Mouse (Mus musculus) neural tube, embryonic 14.5 days (tissue): ENCODE data around the gene Hoxb7. TPM values are rescaled to one million over a fixed set of nuclear protein-coding genes. Genes with fewer than 3 reads are reported as not detected.
A peak's percentile ranks its signal among the peaks of the same experiment; 100 is the strongest.

Experiments used
- ATAC-seq: fragments of 200-750 bp; cut with Nextera tagmentation; 2 replicates; pipeline ENCODE4 v1.8.0; 2017; ENCODE audit warnings: low read depth, mild to moderate bottlenecking, moderate TSS enrichment, moderate library complexity
- H3K27ac ChIP-seq: fragments of 300-500 bp; sonication (generic); 2 replicates; pipeline ENCODE4 v1.5.1; 2014; ENCODE audit warnings: low read depth, mild to moderate bottlenecking, control low read depth, low read length, moderate library complexity, mixed read lengths
- H3K27me3 ChIP-seq: fragments of 300-500 bp; sonication (generic); 2 replicates; pipeline ENCODE4 v1.6.1; 2014; ENCODE audit warnings: low read length; ENCODE audit not compliant: control insufficient read depth, insufficient read depth
- H3K36me3 ChIP-seq: fragments of 300-500 bp; sonication (generic); 2 replicates; pipeline ENCODE4 v1.6.1; 2014; ENCODE audit warnings: low read length, mixed read lengths; ENCODE audit not compliant: control insufficient read depth, insufficient read depth
- H3K4me1 ChIP-seq: fragments of 300-500 bp; sonication (generic); 2 replicates; pipeline ENCODE4 v1.6.1; 2014; ENCODE audit warnings: low read length; ENCODE audit not compliant: control insufficient read depth, insufficient read depth
- H3K4me2 ChIP-seq: fragments of 300-500 bp; sonication (generic); 2 replicates; pipeline ENCODE4 v1.6.1; 2014; ENCODE audit warnings: mild to moderate bottlenecking, low read depth, low read length, control low read depth
- H3K4me3 ChIP-seq: fragments of 300-500 bp; sonication (generic); 2 replicates; pipeline ENCODE4 v1.5.1; 2014; ENCODE audit warnings: low read depth, low read length, control low read depth, mixed read lengths
- H3K9ac ChIP-seq: fragments of 300-500 bp; sonication (generic); replicated peaks from 2 replicates; pipeline ENCODE4 v1.6.1; 2014; ENCODE audit warnings: low read depth, mild to moderate bottlenecking, control low read depth, low read length, mixed read lengths
- H3K9me3 ChIP-seq: fragments of 300-500 bp; sonication (generic); 2 replicates; pipeline ENCODE4 v1.6.1; 2016; ENCODE audit warnings: low read length; ENCODE audit not compliant: control insufficient read depth
- WGBS: fragments of 180-500 bp; shearing (Covaris S2); extraction: QIAGEN DNeasy Blood & Tissue Kit; methylation state at CpG from one replicate; pipeline ENCODE4 v1.1.7; 2014; 5-methylcytosine and 5-hydroxymethylcytosine counted together
- polyA plus RNA-seq: library from polyadenylated mRNA; unstranded; fragments of >200 nt; fragmentation: Nextera tagmentation; extraction: Ambion mirVana; gene quantifications from 2 replicates; pipeline ENCODE4 v1.2.1, GENCODE M21; 2014

Hoxb7 gene
- polyA plus RNA-seq, 1 experiment from 2014 or later, result 133 TPM

DNA sequence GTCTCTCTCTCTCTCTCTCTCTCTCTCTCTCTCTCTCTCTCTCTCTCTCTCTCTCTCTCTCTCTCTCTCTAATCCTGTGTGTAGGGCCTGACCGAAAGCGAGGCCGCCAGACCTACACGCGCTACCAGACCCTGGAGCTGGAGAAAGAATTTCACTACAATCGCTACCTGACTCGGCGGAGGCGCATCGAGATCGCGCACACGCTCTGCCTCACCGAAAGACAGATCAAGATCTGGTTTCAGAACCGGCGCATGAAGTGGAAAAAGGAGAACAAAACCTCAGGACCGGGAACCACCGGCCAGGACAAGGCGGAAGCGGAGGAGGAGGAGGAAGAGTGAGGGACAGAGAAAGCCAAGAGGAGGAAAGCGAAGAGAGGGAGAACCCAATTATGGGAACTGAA, 2.9 kb downstream of the Hoxb7 start:
- no peak for ATAC-seq
- H3K4me3 ChIP-seq, result peak overlapping the region; percentile 95
- H3K36me3 ChIP-seq, result peaks cover 4% of the 10 kb centered on the region; the same call in 1 of the 2 replicates
- WGBS, result 7% methylated on average over 21 of the region's 21 CpGs
- H3K4me2 ChIP-seq, result peak overlapping the region; percentile 100
- no peaks in the 10 kb centered on the region for H3K27me3 ChIP-seq
- peaks cover 17% of the 10 kb centered on the region for H3K4me1 ChIP-seq
- peak overlapping the region; percentile 100 for H3K27ac ChIP-seq
- peak overlapping the region; percentile 100 for H3K9ac ChIP-seq
- H3K9me3 ChIP-seq, result no peaks in the 10 kb centered on the region

DNA sequence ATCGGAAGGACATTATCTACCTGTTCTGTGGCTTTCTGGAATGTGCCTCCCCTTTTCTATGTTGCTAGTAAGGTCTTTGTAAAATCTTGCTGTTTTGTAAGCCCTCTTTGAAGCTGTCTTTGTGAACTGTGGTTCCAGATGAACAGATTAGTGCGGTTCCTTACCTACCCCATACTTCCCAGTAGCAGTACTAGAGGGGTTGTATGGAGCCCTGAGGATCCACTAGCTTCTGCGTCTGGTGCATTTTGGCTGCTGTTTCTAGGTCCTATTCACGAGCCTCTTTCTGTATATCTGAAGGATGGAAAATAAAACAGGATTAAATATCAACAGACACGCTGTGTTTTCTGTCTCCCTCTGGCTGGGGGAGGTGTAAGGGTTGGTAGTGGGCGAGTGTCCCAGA, 3.4 kb downstream of the Hoxb7 start:
- peak overlapping the region; percentile 100 for H3K4me2 ChIP-seq
- peak overlapping the region; percentile 95 for H3K4me3 ChIP-seq
- no peaks in the 10 kb centered on the region for H3K27me3 ChIP-seq
- H3K9me3 ChIP-seq, result no peaks in the 10 kb centered on the region
- no peak for ATAC-seq
- peak overlapping the region; percentile 100 for H3K27ac ChIP-seq
- peak overlapping the region; percentile 100 for H3K9ac ChIP-seq
- H3K36me3 ChIP-seq, result no peaks in the 10 kb centered on the region
- peaks cover 17% of the 10 kb centered on the region for H3K4me1 ChIP-seq
- 12% methylated on average over 6 of the region's 6 CpGs for WGBS

GRCm38 (mm10) chr11:96290705-96291355, 4.4 kb downstream of the Hoxb7 start:
- Histone ChIP-seq H3K36me3 (no peaks in the 10 kb centered on the region), H3K27me3 (no peaks in the 10 kb centered on the region), H3K9ac (peak overlapping the region; percentile 100), H3K27ac (peak overlapping the region; percentile 100), H3K4me1 (peaks cover 18% of the 10 kb centered on the region), H3K4me3 (peak overlapping the region; percentile 95), H3K4me2 (peak overlapping the region; percentile 100), H3K9me3 (no peaks in the 10 kb centered on the region)
- no peak for ATAC-seq
- 7% methylated on average over 17 of the region's 17 CpGs for WGBS

DNA sequence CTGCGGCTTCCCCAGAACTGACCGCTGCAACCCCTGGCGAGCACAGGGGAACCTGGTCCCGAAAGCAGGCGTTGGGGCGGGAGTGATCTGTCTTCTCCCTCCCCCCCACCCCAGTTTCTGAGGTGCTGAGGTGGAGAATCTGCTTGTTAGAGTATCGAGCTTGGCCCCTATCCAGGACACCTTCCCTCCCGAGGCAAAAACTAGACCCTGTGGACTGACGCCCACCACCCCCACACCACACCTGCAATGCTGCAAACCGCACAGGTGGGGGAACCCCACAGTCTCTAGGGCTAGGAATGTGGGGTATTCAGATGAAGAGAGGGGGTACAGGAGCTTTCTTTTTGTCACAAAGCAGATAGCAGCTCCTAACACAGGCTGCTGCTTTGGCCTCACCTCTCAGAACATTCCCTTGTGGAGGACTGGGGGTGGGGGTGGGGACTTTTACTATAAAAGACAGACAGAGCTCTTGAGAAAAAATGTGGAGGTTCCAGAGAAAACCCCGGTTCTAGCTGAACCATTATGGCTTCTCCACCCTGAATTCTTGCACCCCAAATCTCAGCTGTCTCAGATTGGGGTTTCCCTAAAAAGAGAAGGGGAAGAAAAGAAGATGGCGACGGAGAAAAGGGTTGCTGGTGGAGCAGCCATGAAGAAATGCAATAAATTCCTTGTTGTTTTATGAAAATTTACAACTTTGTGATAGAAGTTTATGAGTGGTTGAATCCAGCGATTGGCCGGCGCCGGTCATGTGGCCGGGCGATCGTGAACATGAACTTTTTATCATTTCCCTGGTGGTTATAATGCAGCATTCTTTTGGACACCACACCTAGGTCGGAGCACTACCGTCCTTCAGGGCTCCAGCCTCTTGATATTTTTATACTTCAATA, 5.5 kb downstream of the Hoxb7 start, which contains the start of gene Hoxb6:
Hoxb6 (plus strand) TSS at position 796 of the 884 bp plus-strand sequence.
- Histone ChIP-seq H3K36me3 (no peaks in the 10 kb centered on the region), H3K27ac (peak within 1 kb of the TSS; percentile 100), H3K4me2 (peak within 1 kb of the TSS; percentile 100), H3K4me3 (peak within 1 kb of the TSS; percentile 95), H3K27me3 (no peaks in the 10 kb centered on the region), H3K9me3 (no peaks in the 10 kb centered on the region), H3K9ac (peak within 1 kb of the TSS; percentile 100), H3K4me1 (peaks cover 26% of the 10 kb centered on the region)
- WGBS, result 2% methylated on average over 22 of the region's 22 CpGs
- peak; percentile 38 for ATAC-seq

DNA sequence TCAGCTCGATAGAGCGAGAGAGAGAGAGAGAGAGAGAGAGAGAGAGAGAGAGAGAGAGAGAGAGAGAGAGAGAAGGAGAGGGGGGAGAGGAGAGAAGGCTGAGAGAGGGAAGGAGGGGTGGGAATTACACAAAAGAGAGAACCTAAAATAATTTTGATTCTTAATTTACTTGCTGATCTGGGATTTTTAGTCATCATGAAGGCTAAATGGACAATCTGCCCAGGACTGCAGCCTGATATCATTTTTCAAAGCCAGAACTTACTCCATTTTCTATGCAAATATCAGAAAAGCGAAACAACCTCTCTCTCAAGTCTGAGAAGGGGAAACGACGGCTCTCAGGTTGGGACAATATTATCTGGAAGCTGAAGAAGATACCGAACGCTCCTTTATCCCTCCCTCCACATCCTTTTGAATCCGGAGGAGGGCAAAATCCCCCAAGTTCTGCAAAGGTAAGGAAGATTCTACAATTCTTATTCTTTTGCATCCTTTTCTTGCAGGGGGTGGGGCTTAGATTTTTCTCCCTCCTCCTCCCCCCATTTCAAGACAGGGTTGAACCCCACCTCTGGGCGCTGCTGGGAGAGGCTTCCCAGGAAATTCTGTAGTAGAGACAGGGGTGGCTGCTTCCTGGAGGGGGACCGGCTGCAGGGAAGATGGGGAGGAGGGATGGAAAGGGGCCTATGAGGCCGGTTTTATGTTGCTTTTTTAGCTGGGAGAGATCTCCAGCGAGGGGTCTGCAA, 6.3 kb downstream of the Hoxb7 start:
- no peak for ATAC-seq
- H3K4me2 ChIP-seq, result peak overlapping the region; percentile 100
- 3% methylated on average over 12 of the region's 12 CpGs for WGBS
- peak overlapping the region; percentile 100 for H3K27ac ChIP-seq
- H3K4me3 ChIP-seq, result peak overlapping the region; percentile 95
- H3K27me3 ChIP-seq, result no peaks in the 10 kb centered on the region
- H3K4me1 ChIP-seq, result peaks cover 34% of the 10 kb centered on the region
- peak overlapping the region; percentile 100 for H3K9ac ChIP-seq
- no peaks in the 10 kb centered on the region for H3K9me3 ChIP-seq
- H3K36me3 ChIP-seq, result no peaks in the 10 kb centered on the region

- no peak for ATAC-seq
- Histone ChIP-seq H3K9me3 (no peaks in the 10 kb centered on the region), H3K4me3 (peak overlapping the region; percentile 95), H3K4me2 (peak overlapping the region; percentile 100), H3K9ac (peak overlapping the region; percentile 100), H3K36me3 (no peaks in the 10 kb centered on the region), H3K27me3 (no peaks in the 10 kb centered on the region), H3K27ac (peak overlapping the region; percentile 100), H3K4me1 (peaks cover 34% of the 10 kb centered on the region)
- WGBS, result 1% methylated on average over 22 of the region's 22 CpGs
Observed at GRCm38 (mm10) chr11:96293302-96293921, 7.0 kb downstream of the Hoxb7 start.

DNA sequence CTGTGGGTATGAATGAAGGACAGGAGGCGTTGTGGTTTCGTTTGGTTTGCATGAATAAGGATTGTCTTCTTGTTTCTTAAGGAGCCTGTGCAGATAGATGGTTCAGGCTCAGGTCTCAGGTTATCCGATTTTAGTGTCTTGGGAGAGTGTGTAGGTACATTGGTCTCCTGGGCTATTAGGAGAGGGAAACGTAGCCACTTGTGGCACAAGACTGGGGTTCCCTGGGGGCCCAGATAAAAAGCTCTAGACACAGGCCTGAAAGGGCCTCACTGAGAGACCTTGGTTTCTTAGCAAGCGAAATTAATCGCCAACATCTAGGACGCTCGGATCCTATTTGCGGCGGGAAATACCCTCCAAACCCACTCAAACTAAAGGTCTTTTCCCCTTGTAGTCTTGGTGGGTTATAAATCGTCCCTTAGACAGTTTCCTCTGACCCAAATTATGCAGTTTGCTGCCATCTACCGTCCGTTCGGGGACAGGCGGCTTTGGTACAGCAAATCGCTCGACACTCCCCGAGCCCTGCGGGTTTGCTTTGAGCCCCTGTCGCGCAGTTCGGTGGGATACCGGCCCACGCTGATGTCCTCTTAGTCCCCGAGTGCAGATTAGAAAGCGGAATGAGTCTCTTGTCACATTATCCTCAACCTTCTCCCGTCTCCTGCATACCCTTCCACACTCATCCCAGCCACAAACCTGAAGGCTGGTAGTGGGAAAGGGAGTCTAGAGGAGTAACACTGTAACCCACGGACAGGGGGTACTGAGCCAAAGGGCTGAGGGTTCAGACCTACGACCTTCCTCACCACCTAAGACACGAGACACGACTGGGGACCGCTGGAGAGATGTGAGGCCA, 8.0 kb downstream of the Hoxb7 start:
- ATAC-seq, result peak; percentile 49; the same call in 1 of the 2 replicates
- Histone ChIP-seq H3K4me2 (peak overlapping the region; percentile 100), H3K9me3 (no peaks in the 10 kb centered on the region), H3K36me3 (no peaks in the 10 kb centered on the region), H3K4me1 (peaks cover 30% of the 10 kb centered on the region), H3K27me3 (no peaks in the 10 kb centered on the region), H3K27ac (peak overlapping the region; percentile 100), H3K4me3 (peak overlapping the region; percentile 95), H3K9ac (peak overlapping the region; percentile 100)
- WGBS, result under 1% methylated on average over 32 of the region's 32 CpGs
